Mouse (Mus musculus) bone marrow, adult 2 months (tissue): ENCODE data around the gene Auts2.

Experiments
- CTCF ChIP-seq: fragments of 200-500 bp; IDR thresholded peaks from 2 replicates; pipeline ENCODE4 v1.5.1; 2011; ENCODE audit warnings: low read length, control low read depth; ENCODE audit not compliant: control insufficient read depth, insufficient read depth
- POLR2A ChIP-seq: fragments of 200-500 bp; IDR thresholded peaks from 2 replicates; pipeline ENCODE4 v1.6.1; 2011; ENCODE audit warnings: low read depth, mild to moderate bottlenecking, control low read depth, low read length, borderline replicate concordance; ENCODE audit not compliant: control insufficient read depth

DNA sequence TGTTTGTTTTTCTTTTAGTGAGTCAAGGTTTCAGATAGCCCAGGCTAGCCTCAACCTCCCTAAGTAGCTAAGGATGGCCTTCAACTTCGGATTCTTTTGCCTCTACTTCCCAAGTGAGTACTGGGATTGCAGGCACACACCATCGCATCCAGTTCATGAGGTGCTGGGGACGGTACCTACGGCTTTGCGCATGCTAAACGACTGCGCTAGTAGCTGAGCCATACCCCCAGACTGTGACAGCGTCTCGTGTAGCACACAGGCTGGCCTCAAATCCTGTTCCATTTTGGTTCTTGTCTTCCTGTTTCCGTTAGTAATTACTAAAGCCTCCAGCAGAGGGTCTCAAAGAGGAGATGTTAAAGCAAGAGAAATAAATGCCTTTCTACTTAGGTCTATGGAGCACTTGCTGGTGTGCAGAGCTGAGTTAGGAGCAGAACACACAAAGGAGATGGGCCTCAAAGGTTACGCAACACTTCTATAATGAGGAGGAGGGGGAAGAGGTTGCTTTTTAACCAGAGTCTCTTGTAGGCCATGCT, 967.3 kb downstream of the Auts2 start:
- TF ChIP-seq POLR2A, result no peak
- TF ChIP-seq CTCF, result no peak
